Mouse (Mus musculus): ENCODE measurements around the gene Tshz2.

The Tshz2 gene

DNA sequence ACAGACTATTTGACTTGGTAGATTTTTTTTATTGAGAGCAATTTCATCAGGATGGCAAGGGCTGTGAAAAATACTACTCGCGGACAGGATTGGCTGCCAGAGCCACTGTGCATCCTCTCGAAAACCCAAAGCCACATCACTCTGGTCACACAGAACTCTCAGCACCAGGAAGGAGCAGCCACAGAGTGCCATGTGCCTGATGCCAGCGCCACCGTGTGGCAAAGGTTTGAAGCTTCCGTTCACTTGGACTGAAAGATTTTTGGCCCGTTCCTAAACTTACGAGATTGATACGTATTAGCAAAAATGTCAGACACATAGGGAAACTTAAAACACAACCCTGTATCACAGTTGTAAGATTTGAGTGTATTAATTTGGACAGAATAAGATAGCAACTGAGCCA is 471.0 kb downstream of the Tshz2 start:
- peak; percentile 72 for DNase-seq (ENCODE audit: low read depth, low spot score)

DNA sequence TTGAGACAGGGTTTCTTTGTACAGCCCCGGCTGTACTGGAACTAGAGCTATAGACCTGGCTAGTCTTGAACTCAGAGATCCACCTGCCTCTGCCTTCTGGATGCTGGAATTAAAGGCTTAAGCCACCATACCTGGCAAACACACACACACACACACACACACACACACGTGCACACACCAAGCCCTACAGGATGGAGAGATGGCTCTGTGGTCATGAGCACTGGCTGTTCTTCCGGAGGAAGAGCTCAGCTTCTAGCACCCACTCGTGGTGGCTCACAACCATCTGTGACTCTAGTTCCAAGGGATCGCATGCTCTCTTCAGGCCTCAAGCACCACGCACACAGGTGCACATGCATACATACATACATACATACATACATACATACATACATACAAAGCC is 471.6 kb downstream of the Tshz2 start:
- no peak for DNase-seq (ENCODE audit: low read depth, low spot score)

- no peak for DNase-seq (ENCODE audit: low read depth, low spot score)
Observed at GRCm38 (mm10) chr2:170106000-170106399, 473.2 kb downstream of the Tshz2 start.

- DNase-seq (ENCODE audit: low read depth, low spot score): no peak
Observed at GRCm38 (mm10) chr2:170107791-170108190, 475.0 kb downstream of the Tshz2 start.

DNA sequence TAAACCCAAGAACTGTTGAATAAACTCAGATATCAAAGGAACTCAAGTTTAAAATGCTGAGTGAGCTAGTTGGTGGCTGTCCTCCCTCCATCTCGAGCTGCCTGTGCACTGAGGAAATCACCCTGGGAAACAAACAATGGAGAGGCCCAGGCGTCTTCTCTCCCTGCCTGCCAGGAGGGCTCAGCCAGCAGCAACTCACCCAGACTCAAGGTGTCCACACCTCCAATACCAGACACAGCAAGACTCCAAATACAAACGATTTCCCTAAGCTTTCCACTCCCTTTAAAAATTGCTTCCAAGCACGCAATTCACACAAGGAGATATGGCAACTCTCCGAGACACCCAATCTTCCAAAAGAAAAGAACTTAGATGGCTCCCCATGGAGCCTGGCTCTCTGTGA is 476.7 kb downstream of the Tshz2 start:
- no peak for DNase-seq (ENCODE audit: low read depth, low spot score)

DNA sequence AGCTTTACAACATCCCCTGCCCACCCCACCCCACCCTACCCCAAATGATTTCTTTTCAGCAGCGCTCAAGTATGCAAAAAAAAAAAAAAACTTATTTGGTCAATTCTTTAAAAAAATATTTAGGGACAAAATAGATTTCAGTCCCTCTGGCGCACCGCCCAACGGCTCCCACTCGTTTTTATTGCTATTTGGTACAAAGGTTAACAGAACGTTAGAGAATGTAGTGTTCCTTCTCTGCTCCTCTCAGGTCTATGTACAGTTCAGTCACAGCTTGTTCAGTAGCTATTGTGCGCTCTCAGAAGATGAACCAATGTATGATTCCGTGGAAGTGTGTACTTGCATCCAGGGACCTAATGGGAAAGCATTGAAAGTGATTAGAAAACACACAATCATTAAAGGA is 477.5 kb downstream of the Tshz2 start:
- DNase-seq (ENCODE audit: low read depth, low spot score): no peak

- DNase-seq (ENCODE audit: low read depth, low spot score): peak; percentile 75
Observed at GRCm38 (mm10) chr2:170116704-170117281, 484.0 kb downstream of the Tshz2 start.

DNA sequence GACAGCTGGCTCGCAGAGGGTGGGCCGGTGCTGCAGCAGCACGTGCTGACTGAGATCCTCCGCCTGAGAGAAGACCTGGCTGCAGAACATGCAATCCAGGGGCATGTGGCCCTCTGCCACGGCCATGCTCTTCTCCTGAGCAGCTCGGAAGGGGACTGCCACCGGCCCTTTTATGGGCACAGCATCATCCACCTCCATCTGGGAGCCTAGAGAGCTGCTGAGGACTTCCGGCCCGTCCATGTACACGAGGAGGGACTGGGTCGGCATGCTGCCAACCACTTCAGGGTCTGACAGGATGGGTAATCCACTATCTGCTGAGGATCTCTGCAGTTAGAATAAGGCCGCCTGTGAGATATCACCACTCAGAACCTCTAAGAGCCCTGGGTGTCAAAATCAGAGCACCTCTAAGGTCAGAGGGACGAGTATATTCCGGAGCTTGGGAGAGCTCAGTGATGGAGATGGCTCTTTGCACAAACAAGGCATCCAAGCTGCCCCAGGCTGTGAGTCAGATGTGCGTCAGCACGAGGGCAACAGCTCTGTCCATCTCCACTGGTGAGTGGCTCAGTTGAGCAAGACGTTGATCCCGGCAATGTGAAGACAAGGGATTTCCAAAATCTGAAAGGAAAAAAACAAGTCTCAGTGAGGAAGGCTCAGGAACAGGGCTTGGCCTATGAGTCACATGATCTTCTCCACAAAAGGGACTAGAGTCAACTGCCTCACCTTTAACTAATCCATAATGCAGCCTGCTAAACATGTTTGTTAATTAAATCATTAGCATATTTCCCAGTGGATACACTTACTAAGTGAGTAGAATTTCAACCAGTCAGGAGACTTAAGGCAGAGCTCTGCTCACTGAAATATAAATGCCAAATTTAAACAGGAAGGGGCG is 487.6 kb downstream of the Tshz2 start:
- no peak for DNase-seq (ENCODE audit: low read depth, low spot score)

Data from R1 (cell line).